Mouse (Mus musculus): ENCODE results near the gene Hoxa4.

- TF ChIP-seq CTCF (IDR thresholded peaks at IDR 0.05; ENCODE audit: low read depth) (no peak), EP300 (IDR thresholded peaks at IDR 0.05; ENCODE audit: low read depth) (no peak)
Measured at GRCm38 (mm10) chr6:52241001-52241621, 49.6 kb upstream of the Hoxa4 start.
